Mouse (Mus musculus) liver, embryonic 14.5 days (tissue): ENCODE data around the gene Oasl1. TPM values are rescaled to one million over a fixed set of nuclear protein-coding genes. Genes with fewer than 3 reads are reported as not detected.
A peak's percentile ranks its signal among the peaks of the same experiment; 100 is the strongest.

Experiments
- ATAC-seq: fragments of 200-750 bp; cut with Nextera tagmentation; 2 replicates; pipeline ENCODE4 v1.8.0; 2017; ENCODE audit warnings: moderate number of reproducible peaks, mild to moderate bottlenecking, moderate library complexity; ENCODE audit not compliant: insufficient read depth
- DNase-seq, 3 experiments: peaks; one replicate each; pipeline ENCODE4 v3.0.0-alpha.2; 2012 to 2013; ENCODE audit warnings: low read depth in 3 of 3, low spot score in 3 of 3
- H3K27ac ChIP-seq: fragments of 300-500 bp; sonication (generic); 2 replicates; pipeline ENCODE4 v1.5.1; 2014; ENCODE audit warnings: moderate library complexity, mild to moderate bottlenecking, control low read depth, inconsistent platforms
- H3K27me3 ChIP-seq: fragments of 300-500 bp; sonication (generic); 2 replicates; pipeline ENCODE4 v1.6.1; 2014; ENCODE audit warnings: mild to moderate bottlenecking, low read length, moderate library complexity; ENCODE audit not compliant: control insufficient read depth, insufficient read depth
- H3K36me3 ChIP-seq: fragments of 300-500 bp; sonication (generic); replicated peaks from 2 replicates; pipeline ENCODE4 v1.6.1; 2014; ENCODE audit warnings: low read depth; ENCODE audit not compliant: control insufficient read depth, insufficient read depth
- H3K4me1 ChIP-seq, 2 experiments: fragments of 200-500 bp in 1 of 2; fragments of 300-500 bp in 1 of 2; sonication (generic) in 1 of 2; replicated peaks; 2 replicates each; pipeline ENCODE4 v1.6.1; 2012 to 2014; ENCODE audit warnings: antibody characterized with exemption in 1 of 2, inconsistent platforms in 1 of 2, low read length in 1 of 2; ENCODE audit not compliant: control insufficient read depth in 2 of 2, insufficient read depth in 2 of 2
- H3K4me2 ChIP-seq: fragments of 300-500 bp; sonication (generic); 2 replicates; pipeline ENCODE4 v1.6.1; 2014; ENCODE audit warnings: low read depth, mild to moderate bottlenecking, control low read depth, moderate library complexity
- H3K4me3 ChIP-seq, 2 experiments: fragments of 200-500 bp in 1 of 2; fragments of 300-500 bp in 1 of 2; sonication (generic) in 1 of 2; 2 replicates each; pipeline ENCODE4 v1.5.1; 2012 to 2014; ENCODE audit warnings: low read depth in 2 of 2, low read length in 2 of 2, mild to moderate bottlenecking in 2 of 2, control low read depth in 1 of 2, inconsistent platforms in 1 of 2, moderate library complexity in 1 of 2; ENCODE audit not compliant: insufficient read depth in 1 of 2
- H3K9ac ChIP-seq: fragments of 300-500 bp; sonication (generic); replicated peaks from 2 replicates; pipeline ENCODE4 v1.6.1; 2014; ENCODE audit warnings: mild to moderate bottlenecking, control low read depth, moderate library complexity
- H3K9me3 ChIP-seq: fragments of 300-500 bp; sonication (generic); 2 replicates; pipeline ENCODE4 v1.6.1; 2016; ENCODE audit warnings: low read length, mixed read lengths; ENCODE audit not compliant: control insufficient read depth
- CTCF ChIP-seq: IDR thresholded peaks from 2 replicates; pipeline ENCODE4 v1.5.1; 2016; ENCODE audit warnings: antibody characterized with exemption, low read depth, control low read depth
- EP300 ChIP-seq: IDR thresholded peaks from 2 replicates; pipeline ENCODE4 v1.6.1; 2016; ENCODE audit warnings: antibody characterized with exemption, low read depth
- WGBS: fragments of 180-500 bp; shearing (Covaris S2); extraction: QIAGEN DNeasy Blood & Tissue Kit; methylation state at CpG from one replicate; pipeline ENCODE4 v1.1.7; 2014; ENCODE audit not compliant: insufficient replicate concordance; 5-methylcytosine and 5-hydroxymethylcytosine counted together
- polyA plus RNA-seq, 2 experiments: library from polyadenylated mRNA; depleted of rRNA in 1 of 2; stranded (reverse) in 1 of 2; unstranded in 1 of 2; fragments of >200 nt; fragmentation: Nextera tagmentation in 1 of 2; extraction: Ambion mirVana in 1 of 2; gene quantifications; 2 replicates each; pipeline versions ENCODE4 v1.2.1 to v1.2.3; 2012 to 2014

Gene Oasl1
- polyA plus RNA-seq, 2 experiments: 0.32 to 0.44 TPM

- DNase-seq (peak; percentile 55 to 70 (median 56)), ATAC-seq (no peak)
- H3K27ac ChIP-seq: peak overlapping the region; percentile 79
- WGBS: 2% methylated on average over 6 of the region's 6 CpGs
- no peaks in the 10 kb centered on the region for H3K27me3 ChIP-seq
- H3K4me2 ChIP-seq: peak overlapping the region; percentile 98
- no peak for TF ChIP-seq EP300
- H3K9ac ChIP-seq: peak overlapping the region; percentile 75
- H3K9me3 ChIP-seq: no peaks in the 10 kb centered on the region
- peaks cover 11 to 13% of the 10 kb centered on the region in 2 experiments; a peak in 3 of 4 replicates for H3K4me1 ChIP-seq
- peak overlapping the region; percentile 53 to 72 for H3K4me3 ChIP-seq
- no peaks in the 10 kb centered on the region for H3K36me3 ChIP-seq
Measured at GRCm38 (mm10) chr5:114978888-114979249, 55.8 kb downstream of the Oasl1 start.

GRCm38 (mm10) chr5:114979250-114980121, 56.4 kb downstream of the Oasl1 start:
- ATAC-seq (peak; percentile 93), DNase-seq (peak; percentile 65 to 73 (median 67))
- TF ChIP-seq CTCF (peak; percentile 98), EP300 (peak; percentile 35; the same call in 1 of the 2 replicates)
- no peaks in the 10 kb centered on the region for H3K9me3 ChIP-seq
- peak overlapping the region; percentile 75 for H3K9ac ChIP-seq
- H3K4me3 ChIP-seq: peak overlapping the region; percentile 53 to 72
- peaks cover 11 to 14% of the 10 kb centered on the region in 2 experiments; a peak in 3 of 4 replicates for H3K4me1 ChIP-seq
- peak overlapping the region; percentile 79 for H3K27ac ChIP-seq
- WGBS: 3% methylated on average over 32 of the region's 32 CpGs
- peak overlapping the region; percentile 98 for H3K4me2 ChIP-seq
- no peaks in the 10 kb centered on the region for H3K27me3 ChIP-seq
- H3K36me3 ChIP-seq: no peaks in the 10 kb centered on the region

- H3K4me2 ChIP-seq: peak overlapping the region; percentile 98
- no peaks in the 10 kb centered on the region for H3K27me3 ChIP-seq
- peak overlapping the region; percentile 79 for H3K27ac ChIP-seq
- H3K9ac ChIP-seq: peak overlapping the region; percentile 75
- H3K4me3 ChIP-seq: peak overlapping the region; percentile 53 to 72
- 23% methylated on average over 16 of the region's 16 CpGs for WGBS
- H3K36me3 ChIP-seq: no peaks in the 10 kb centered on the region
- H3K4me1 ChIP-seq: peaks cover 11 to 17% of the 10 kb centered on the region in 2 experiments; a peak in 3 of 4 replicates
- DNase-seq: no peak
- TF ChIP-seq EP300: no peak
- no peak for TF ChIP-seq CTCF
- peak; percentile 51 for ATAC-seq
- no peaks in the 10 kb centered on the region for H3K9me3 ChIP-seq
Measured at GRCm38 (mm10) chr5:114980122-114980748, 57.2 kb downstream of the Oasl1 start.

- H3K9me3 ChIP-seq: no peaks in the 10 kb centered on the region
- H3K4me1 ChIP-seq: peaks cover 11 to 17% of the 10 kb centered on the region in 2 experiments; a peak in 3 of 4 replicates
- TF ChIP-seq EP300 (no peak), CTCF (no peak)
- no peak overlapping the region for H3K4me2 ChIP-seq
- no peak for ATAC-seq
- H3K4me3 ChIP-seq: no peak overlapping the region
- no peak overlapping the region for H3K27ac ChIP-seq
- WGBS: 47% methylated on average over 15 of the region's 15 CpGs
- no peak for DNase-seq
- H3K27me3 ChIP-seq: no peaks in the 10 kb centered on the region
- no peak overlapping the region for H3K9ac ChIP-seq
- no peaks in the 10 kb centered on the region for H3K36me3 ChIP-seq
Measured at GRCm38 (mm10) chr5:114982001-114982400, 59.0 kb downstream of the Oasl1 start.

- no peak for TF ChIP-seq EP300
- no peak for TF ChIP-seq CTCF
- no peak for ATAC-seq
- Histone ChIP-seq H3K27me3 (no peaks in the 10 kb centered on the region), H3K9ac (no peak overlapping the region), H3K4me3 (no peak overlapping the region), H3K27ac (no peak overlapping the region), H3K9me3 (no peaks in the 10 kb centered on the region), H3K4me2 (no peak overlapping the region), H3K4me1 (peaks cover 6 to 9% of the 10 kb centered on the region in 2 experiments; a peak in 3 of 4 replicates), H3K36me3 (no peaks in the 10 kb centered on the region)
- no peak for DNase-seq
Measured at GRCm38 (mm10) chr5:114985074-114985473, 62.0 kb downstream of the Oasl1 start.

Other genes starting within 250 kb of the Oasl1 start
- gene Gltp, start 232.3 kb upstream of the Oasl1 start, polyA plus RNA-seq (2012; rRNA removed): 18.4 and 18.5 TPM in 2 replicates
- gene Gltp, start 232.3 kb upstream of the Oasl1 start, polyA plus RNA-seq (2014; fragmentation: Nextera tagmentation; extraction: Ambion mirVana): 25.4 and 33.0 TPM in 2 replicates
- 5.6 and 7.8 TPM in 2 replicates for gene Tchp, start 215.5 kb upstream of the Oasl1 start, polyA plus RNA-seq (2012; rRNA removed)
- 1.9 and 2.2 TPM in 2 replicates for gene Tchp, start 215.5 kb upstream of the Oasl1 start, polyA plus RNA-seq (2014; fragmentation: Nextera tagmentation; extraction: Ambion mirVana)
- gene Ankrd13a, start 148.6 kb upstream of the Oasl1 start, polyA plus RNA-seq (2012; rRNA removed): 29.9 and 38.6 TPM in 2 replicates
- gene Ankrd13a, start 148.6 kb upstream of the Oasl1 start, polyA plus RNA-seq (2014; fragmentation: Nextera tagmentation; extraction: Ambion mirVana): 46.6 and 59.1 TPM in 2 replicates
- 12.7 and 13.7 TPM in 2 replicates for gene Git2, start 147.7 kb upstream of the Oasl1 start, polyA plus RNA-seq (2012; rRNA removed)
- gene Git2, start 147.7 kb upstream of the Oasl1 start, polyA plus RNA-seq (2014; fragmentation: Nextera tagmentation; extraction: Ambion mirVana): 12.1 and 12.7 TPM in 2 replicates
- gene 1500011B03Rik, start 99.8 kb upstream of the Oasl1 start, polyA plus RNA-seq (2012; rRNA removed): 15.5 and 17.5 TPM in 2 replicates
- gene 1500011B03Rik, start 99.8 kb upstream of the Oasl1 start, polyA plus RNA-seq (2014; fragmentation: Nextera tagmentation; extraction: Ambion mirVana): 31.9 and 36.0 TPM in 2 replicates
- gene 4930519G04Rik, start 69.6 kb upstream of the Oasl1 start, polyA plus RNA-seq (2012; rRNA removed): not detected in 2 replicates
- gene 4930519G04Rik, start 69.6 kb upstream of the Oasl1 start, polyA plus RNA-seq (2014; fragmentation: Nextera tagmentation; extraction: Ambion mirVana): not detected in 2 replicates
- not detected in 2 replicates for gene Gm9936, start 64.6 kb upstream of the Oasl1 start, polyA plus RNA-seq (2012; rRNA removed)
- not detected in 2 replicates for gene Gm9936, start 64.6 kb upstream of the Oasl1 start, polyA plus RNA-seq (2014; fragmentation: Nextera tagmentation; extraction: Ambion mirVana)
- 1.3 TPM in 2 replicates for gene Oasl2, start 26.3 kb upstream of the Oasl1 start, polyA plus RNA-seq (2012; rRNA removed)
- gene Oasl2, start 26.3 kb upstream of the Oasl1 start, polyA plus RNA-seq (2014; fragmentation: Nextera tagmentation; extraction: Ambion mirVana): 2.0 and 2.1 TPM in 2 replicates
- 5.6 and 8.1 TPM in 2 replicates for gene 2210016L21Rik, start 18.9 kb downstream of the Oasl1 start, polyA plus RNA-seq (2012; rRNA removed)
- gene 2210016L21Rik, start 18.9 kb downstream of the Oasl1 start, polyA plus RNA-seq (2014; fragmentation: Nextera tagmentation; extraction: Ambion mirVana): 11.3 and 12.3 TPM in 2 replicates
- gene Hnf1a, start 47.9 kb downstream of the Oasl1 start, polyA plus RNA-seq (2012; rRNA removed): 1.2 and 1.6 TPM in 2 replicates
- gene Hnf1a, start 47.9 kb downstream of the Oasl1 start, polyA plus RNA-seq (2014; fragmentation: Nextera tagmentation; extraction: Ambion mirVana): 0.86 and 1.5 TPM in 2 replicates
- gene Sppl3, start 87.9 kb downstream of the Oasl1 start, polyA plus RNA-seq (2012; rRNA removed): 17.2 and 17.6 TPM in 2 replicates
- 5.4 and 7.0 TPM in 2 replicates for gene Sppl3, start 87.9 kb downstream of the Oasl1 start, polyA plus RNA-seq (2014; fragmentation: Nextera tagmentation; extraction: Ambion mirVana)
- gene Gm10401, start 175.1 kb downstream of the Oasl1 start, polyA plus RNA-seq (2012; rRNA removed): 0.07 TPM in 1 of 2 replicates, not detected in the other
- 11.9 and 14.0 TPM in 2 replicates for gene Gm10401, start 175.1 kb downstream of the Oasl1 start, polyA plus RNA-seq (2014; fragmentation: Nextera tagmentation; extraction: Ambion mirVana)
- gene Acads, start 196.1 kb downstream of the Oasl1 start, polyA plus RNA-seq (2012; rRNA removed): 26.0 and 26.4 TPM in 2 replicates
- gene Acads, start 196.1 kb downstream of the Oasl1 start, polyA plus RNA-seq (2014; fragmentation: Nextera tagmentation; extraction: Ambion mirVana): 21.2 and 22.9 TPM in 2 replicates
- gene Unc119b, start 211.7 kb downstream of the Oasl1 start, polyA plus RNA-seq (2012; rRNA removed): 6.2 and 6.3 TPM in 2 replicates
- gene Unc119b, start 211.7 kb downstream of the Oasl1 start, polyA plus RNA-seq (2014; fragmentation: Nextera tagmentation; extraction: Ambion mirVana): 5.6 and 7.5 TPM in 2 replicates
- 22.3 and 34.1 TPM in 2 replicates for gene Mlec, start 234.9 kb downstream of the Oasl1 start, polyA plus RNA-seq (2012; rRNA removed)
- gene Mlec, start 234.9 kb downstream of the Oasl1 start, polyA plus RNA-seq (2014; fragmentation: Nextera tagmentation; extraction: Ambion mirVana): 13.9 and 16.1 TPM in 2 replicates